Mouse (Mus musculus) spleen, adult 18-20 months (tissue): Measurements from ENCODE around the gene Gm2030.
"Not testable (repeated sequence)": the region's sequence is repeated elsewhere in the genome, so short reads cannot be mapped to it uniquely, and the experiment has no call there.

Experiments used
- DNase-seq, 2 experiments: peaks; one replicate each; pipeline ENCODE4 v3.0.0; 2022; ENCODE audit warnings: mixed read lengths in 2 of 2

Gene Gm2030

GRCm38 (mm10) chrX:26309944-26310343 is at the start of gene Gm2030:
Gm2030 (minus strand) TSS chrX:26310044.
- not testable (repeated sequence) for DNase-seq
